Mouse (Mus musculus) ES-E14 (cell line): ENCODE measurements at regions not wholly inside any gene's neighbourhood (a gene's known extent, or its start where the extent isn't known, plus 50 kb on each side); places are given as distances from the start of the nearest gene placed in this dataset.
A peak's percentile ranks its signal among the peaks of the same experiment; 100 is the strongest.

Experiments used
- CHD2 ChIP-seq: IDR thresholded peaks from 2 replicates; pipeline ENCODE4 v1.6.1; 2014; ENCODE audit warnings: mild to moderate bottlenecking, low read depth, low read length, inconsistent platforms
- HCFC1 ChIP-seq: IDR thresholded peaks from 2 replicates; pipeline ENCODE4 v1.6.1; 2012; ENCODE audit warnings: low read length, inconsistent platforms, borderline replicate concordance; ENCODE audit not compliant: insufficient read depth
- MAFK ChIP-seq: IDR thresholded peaks from 2 replicates; pipeline ENCODE4 v1.6.1; 2014; ENCODE audit warnings: mild to moderate bottlenecking, low read depth, low read length, inconsistent platforms; ENCODE audit not compliant: insufficient read depth
- ZC3H11A ChIP-seq: IDR thresholded peaks from 2 replicates; pipeline ENCODE4 v1.6.1; 2012; ENCODE audit warnings: low read depth, mild to moderate bottlenecking, inconsistent platforms, low read length, borderline replicate concordance
- ZNF384 ChIP-seq: IDR thresholded peaks from 2 replicates; pipeline ENCODE4 v1.6.1; 2012; ENCODE audit warnings: low read depth, low read length, inconsistent platforms

GRCm38 (mm10) chr13:60479043-60479861, 122.5 kb upstream of the Dapk1 start:
- TF ChIP-seq ZC3H11A (peak; percentile 55; the same call in 1 of the 2 replicates), MAFK (no peak), HCFC1 (no peak), ZNF384 (no peak), CHD2 (no peak)
